Mouse (Mus musculus) stomach, embryonic 14.5 days (tissue): ENCODE data around the gene Knop1. TPM values are rescaled to one million over a fixed set of nuclear protein-coding genes. Genes with fewer than 3 reads are reported as not detected.

ENCODE experiments used
- ATAC-seq: fragments of 200-750 bp; cut with Nextera tagmentation; 2 replicates; pipeline ENCODE4 v1.8.0; 2017; ENCODE audit warnings: low read depth, moderate TSS enrichment; ENCODE audit not compliant: insufficient number of reproducible peaks, insufficient read depth, low FRiP score
- H3K27ac ChIP-seq: fragments of 300-500 bp; sonication (generic); 2 replicates; pipeline ENCODE4 v1.5.1; 2014; ENCODE audit warnings: mild to moderate bottlenecking, low read length, moderate library complexity, mixed read lengths
- H3K27me3 ChIP-seq: fragments of 300-500 bp; sonication (generic); 2 replicates; pipeline ENCODE4 v1.6.1; 2014; ENCODE audit warnings: low read length, control low read depth, mixed read lengths; ENCODE audit not compliant: control insufficient read depth, insufficient read depth
- H3K36me3 ChIP-seq: fragments of 300-500 bp; sonication (generic); 2 replicates; pipeline ENCODE4 v1.6.1; 2014; ENCODE audit warnings: mild to moderate bottlenecking, control low read depth, low read length, moderate library complexity, mixed read lengths; ENCODE audit not compliant: control insufficient read depth, insufficient read depth
- H3K4me1 ChIP-seq: fragments of 300-500 bp; sonication (generic); 2 replicates; pipeline ENCODE4 v1.6.1; 2014; ENCODE audit warnings: low read length, control low read depth, mixed read lengths; ENCODE audit not compliant: control insufficient read depth, insufficient read depth
- H3K4me2 ChIP-seq: fragments of 300-500 bp; sonication (generic); replicated peaks from 2 replicates; pipeline ENCODE4 v1.6.1; 2014; ENCODE audit warnings: low read depth, low read length, control low read depth
- H3K4me3 ChIP-seq: fragments of 300-500 bp; sonication (generic); 2 replicates; pipeline ENCODE4 v1.5.1; 2014; ENCODE audit warnings: low read depth, low read length, control low read depth
- H3K9ac ChIP-seq: fragments of 300-500 bp; sonication (generic); replicated peaks from 2 replicates; pipeline ENCODE4 v1.6.1; 2014; ENCODE audit warnings: low read depth, mild to moderate bottlenecking, control low read depth, low read length, moderate library complexity, mixed read lengths
- H3K9me3 ChIP-seq: fragments of 300-500 bp; sonication (generic); 2 replicates; pipeline ENCODE4 v1.6.1; 2016; ENCODE audit warnings: low read depth, low read length, control low read depth; ENCODE audit not compliant: control insufficient read depth
- WGBS: fragments of 180-500 bp; shearing (Covaris S2); extraction: QIAGEN DNeasy Blood & Tissue Kit; methylation state at CpG from one replicate; pipeline ENCODE4 v1.1.7; 2014; 5-methylcytosine and 5-hydroxymethylcytosine counted together
- polyA plus RNA-seq: library from polyadenylated mRNA; unstranded; fragments of >200 nt; fragmentation: Nextera tagmentation; extraction: Ambion mirVana; gene quantifications from 2 replicates; pipeline ENCODE4 v1.2.1, GENCODE M21; 2014

Gene Knop1
- polyA plus RNA-seq, 1 experiment from 2014 or later = 108 TPM

DNA sequence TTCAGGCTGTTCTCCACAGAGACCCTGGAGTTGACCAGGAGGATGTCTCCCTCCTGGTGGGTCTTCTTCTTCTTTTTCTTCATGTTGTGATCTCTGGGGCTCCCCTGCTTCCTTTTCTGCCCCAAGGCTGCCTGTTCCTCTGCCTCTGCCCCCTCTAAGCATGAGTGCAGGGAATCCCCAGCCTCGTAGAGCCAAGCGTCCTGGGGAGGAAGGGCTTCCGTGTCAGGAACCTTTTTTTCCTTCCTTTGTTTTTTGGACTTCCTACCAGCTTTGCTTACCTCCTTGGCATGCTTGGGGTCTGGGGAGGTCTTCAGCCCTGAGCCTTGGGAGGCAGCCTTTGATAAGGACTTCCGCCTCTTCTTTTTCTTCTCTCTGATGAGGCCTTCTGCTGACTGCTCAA is 3.4 kb downstream of the Knop1 start:
- Histone ChIP-seq H3K9ac (no peak overlapping the region), H3K4me2 (no peak overlapping the region), H3K27ac (no peak overlapping the region), H3K36me3 (peaks cover 46% of the 10 kb centered on the region), H3K4me1 (peaks cover 12% of the 10 kb centered on the region; the same call in 1 of the 2 replicates), H3K27me3 (no peaks in the 10 kb centered on the region), H3K9me3 (no peaks in the 10 kb centered on the region), H3K4me3 (no peak overlapping the region)
- WGBS = 86% methylated on average over 4 of the region's 4 CpGs
- ATAC-seq = no peak

DNA sequence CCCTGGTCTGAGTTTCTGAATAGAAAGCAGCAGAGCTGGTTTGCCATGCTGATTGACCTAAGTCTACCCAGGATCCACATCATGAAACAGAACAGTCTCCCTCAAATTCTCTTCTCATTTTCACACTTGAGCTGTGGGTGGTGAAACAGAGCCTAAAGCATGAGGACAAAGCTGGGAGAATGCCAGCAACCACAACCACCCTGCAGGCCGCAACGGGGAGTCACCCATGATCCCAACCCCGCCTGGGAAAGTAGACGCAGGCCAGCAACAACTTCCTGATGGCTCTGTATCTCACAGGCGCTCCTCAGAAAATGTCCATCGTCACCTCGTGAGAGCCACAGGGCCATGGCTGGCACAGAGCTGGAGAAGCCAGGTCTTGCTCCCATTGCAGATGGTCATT is 4.5 kb downstream of the Knop1 start:
- H3K36me3 ChIP-seq = peaks cover 55% of the 10 kb centered on the region

DNA sequence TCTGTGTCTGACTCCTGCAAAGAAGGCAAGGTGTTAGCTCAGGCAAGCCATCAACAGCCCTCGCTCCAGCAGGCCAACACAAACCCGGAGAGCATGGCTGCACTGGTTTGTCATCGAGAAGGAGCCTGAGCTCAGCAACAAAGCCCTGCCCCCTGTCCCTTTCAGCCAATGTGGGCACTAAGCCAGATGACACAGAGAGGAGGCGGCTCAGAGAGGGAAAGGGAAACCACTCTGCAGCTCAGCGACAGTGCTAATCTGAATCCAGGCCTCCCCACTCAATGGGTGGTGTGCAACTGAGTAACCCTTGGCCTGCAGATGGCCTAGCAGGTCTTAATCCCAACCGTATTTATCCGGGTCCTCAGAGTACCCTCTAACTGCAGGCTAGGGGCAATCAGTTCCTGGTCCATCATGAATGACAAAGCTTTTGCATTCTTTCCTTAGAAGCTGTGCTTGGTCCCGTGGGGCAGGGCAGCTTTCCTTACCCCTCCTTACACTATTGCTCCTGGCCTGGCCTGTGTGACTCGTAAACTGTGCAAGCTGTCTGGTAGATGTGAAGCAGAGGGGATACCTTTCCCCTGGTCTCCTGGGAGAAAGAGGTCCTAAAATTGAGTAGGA is 5.3 kb downstream of the Knop1 start:
- ATAC-seq = no peak

More for the DNA sequence above, 4.5 kb downstream of the Knop1 start:
- no peak for ATAC-seq
- no peak overlapping the region for H3K4me2 ChIP-seq
- peaks cover 12% of the 10 kb centered on the region; the same call in 1 of the 2 replicates for H3K4me1 ChIP-seq
- whole genome bisulfite sequencing = 94% methylated on average over 7 of the region's 7 CpGs
- H3K9me3 ChIP-seq = no peaks in the 10 kb centered on the region
- H3K27me3 ChIP-seq = no peaks in the 10 kb centered on the region
- H3K4me3 ChIP-seq = no peak overlapping the region
- no peak overlapping the region for H3K9ac ChIP-seq
- H3K27ac ChIP-seq = no peak overlapping the region

DNA sequence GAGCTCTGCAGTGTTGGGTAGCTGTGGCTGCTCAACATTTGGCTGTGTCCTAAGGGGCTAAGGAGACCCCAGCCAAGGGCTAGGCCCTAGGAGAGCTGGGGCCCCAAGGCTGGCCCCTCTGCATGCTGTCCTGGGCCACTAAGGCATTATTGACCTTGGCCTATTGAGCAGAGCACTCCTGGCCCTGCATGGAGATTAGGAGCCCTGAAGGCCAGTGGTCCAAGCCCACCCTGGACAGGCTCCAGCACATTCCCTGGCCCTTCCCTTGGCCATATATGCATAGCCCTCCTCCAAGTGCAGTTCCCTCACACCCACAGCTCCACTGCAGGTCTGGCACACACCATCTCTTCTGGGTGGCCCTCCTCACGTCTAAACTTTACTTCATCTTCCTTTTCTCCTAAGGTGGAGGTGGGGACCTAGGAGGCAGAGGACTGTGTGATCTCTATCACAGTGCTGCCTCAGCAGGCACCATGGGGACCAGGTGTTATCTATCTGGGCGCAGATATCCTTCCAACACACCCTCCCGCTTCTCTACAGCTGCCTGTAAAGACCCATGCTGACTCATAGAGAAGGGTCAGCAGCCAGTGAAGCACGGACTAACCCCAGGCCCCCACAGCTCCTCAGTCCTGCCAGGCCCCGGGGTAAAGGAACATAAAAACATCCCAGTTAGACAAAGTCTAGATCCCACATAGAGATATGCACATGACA is 6.4 kb downstream of the Knop1 start:
- H3K9ac ChIP-seq = no peak overlapping the region
- H3K4me1 ChIP-seq = peaks cover 12% of the 10 kb centered on the region; the same call in 1 of the 2 replicates
- H3K4me3 ChIP-seq = no peak overlapping the region
- H3K27ac ChIP-seq = peak overlapping the region; percentile 63; the same call in 1 of the 2 replicates
- ATAC-seq = peak; percentile 38; the same call in 1 of the 2 replicates
- H3K27me3 ChIP-seq = no peaks in the 10 kb centered on the region
- H3K4me2 ChIP-seq = no peak overlapping the region
- WGBS = 78% methylated on average over 5 of the region's 5 CpGs
- H3K36me3 ChIP-seq = peaks cover 74% of the 10 kb centered on the region
- H3K9me3 ChIP-seq = no peaks in the 10 kb centered on the region

More for the DNA sequence above, 5.3 kb downstream of the Knop1 start:
- 71% methylated on average over 9 of the region's 9 CpGs for WGBS
- no peak overlapping the region for H3K4me3 ChIP-seq
- no peak overlapping the region for H3K4me2 ChIP-seq
- no peak overlapping the region for H3K27ac ChIP-seq
- H3K4me1 ChIP-seq = peaks cover 12% of the 10 kb centered on the region; the same call in 1 of the 2 replicates
- H3K27me3 ChIP-seq = no peaks in the 10 kb centered on the region
- H3K9ac ChIP-seq = no peak overlapping the region
- no peaks in the 10 kb centered on the region for H3K9me3 ChIP-seq
- peaks cover 63% of the 10 kb centered on the region for H3K36me3 ChIP-seq

DNA sequence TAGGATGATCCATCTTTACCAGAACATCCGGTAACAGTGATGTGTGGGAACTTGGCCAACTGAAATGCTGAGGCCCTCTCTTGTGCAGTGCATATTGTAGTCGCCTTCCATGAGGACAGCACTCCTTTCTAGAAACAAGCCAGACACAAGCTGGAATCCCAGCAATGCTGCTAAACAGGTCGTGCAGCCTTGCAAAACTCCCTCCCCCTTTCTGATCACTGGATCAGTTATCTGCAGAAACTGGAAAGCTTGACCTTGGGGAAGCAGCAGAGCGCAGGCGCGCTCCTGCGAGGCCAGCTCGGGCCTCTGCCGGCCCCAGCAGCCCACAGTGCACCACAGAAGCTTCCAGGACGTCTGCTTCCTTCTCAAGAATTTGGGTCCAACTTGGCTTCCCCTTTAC is 7.3 kb downstream of the Knop1 start:
- no peaks in the 10 kb centered on the region for H3K27me3 ChIP-seq
- no peak overlapping the region for H3K4me2 ChIP-seq
- H3K9ac ChIP-seq = no peak overlapping the region
- no peak overlapping the region for H3K4me3 ChIP-seq
- H3K27ac ChIP-seq = peak overlapping the region; percentile 63; the same call in 1 of the 2 replicates
- WGBS = 56% methylated on average over 10 of the region's 10 CpGs
- no peaks in the 10 kb centered on the region for H3K9me3 ChIP-seq
- peaks cover 4% of the 10 kb centered on the region; the same call in 1 of the 2 replicates for H3K4me1 ChIP-seq
- H3K36me3 ChIP-seq = peaks cover 83% of the 10 kb centered on the region
- peak; percentile 75 for ATAC-seq

DNA sequence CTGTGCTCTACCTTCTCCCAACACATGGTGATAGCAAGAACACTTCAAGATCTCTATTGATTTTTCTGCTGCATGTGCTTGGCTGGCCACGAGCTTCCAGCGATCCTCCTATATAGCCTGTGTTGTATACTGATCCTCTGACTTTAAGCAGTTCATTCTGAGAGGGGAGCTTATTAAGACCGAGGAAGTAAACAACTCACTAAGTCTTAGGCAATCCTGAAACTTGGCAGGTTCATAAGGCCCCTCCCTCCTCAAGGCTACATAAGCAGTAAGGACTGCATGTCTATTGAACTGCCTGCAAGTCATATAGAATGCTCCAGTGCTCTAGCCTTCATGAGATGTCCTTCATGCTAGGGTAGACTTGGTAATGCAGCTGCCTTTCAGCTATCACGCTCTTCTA is 9.7 kb downstream of the Knop1 start:
- ATAC-seq = no peak
- H3K27ac ChIP-seq = no peak overlapping the region
- H3K9ac ChIP-seq = no peak overlapping the region
- H3K9me3 ChIP-seq = no peaks in the 10 kb centered on the region
- H3K4me2 ChIP-seq = no peak overlapping the region
- peaks cover 84% of the 10 kb centered on the region for H3K36me3 ChIP-seq
- H3K4me3 ChIP-seq = no peak overlapping the region
- peaks cover 4% of the 10 kb centered on the region; the same call in 1 of the 2 replicates for H3K4me1 ChIP-seq
- 91% methylated on average over 4 of the region's 4 CpGs for WGBS
- no peaks in the 10 kb centered on the region for H3K27me3 ChIP-seq

DNA sequence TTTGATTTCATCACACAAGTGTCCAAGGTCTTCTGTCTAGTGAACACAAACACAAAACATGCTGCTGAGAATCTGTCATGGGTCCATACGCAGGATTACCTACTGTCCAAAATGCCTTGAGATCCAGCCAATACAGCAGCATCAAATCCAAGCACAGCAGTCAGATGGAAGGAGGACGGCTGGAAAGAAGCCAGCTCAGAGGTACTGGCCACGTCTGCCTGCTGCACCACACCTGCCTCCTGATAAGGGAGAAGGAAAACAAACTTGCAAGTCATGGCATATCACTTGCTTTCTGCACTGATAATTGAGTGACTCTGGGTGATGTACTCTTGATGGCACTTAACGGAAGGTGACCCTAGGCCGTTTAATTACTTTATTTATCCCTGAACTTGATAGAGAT is 10.9 kb downstream of the Knop1 start:
- peaks cover 4% of the 10 kb centered on the region; the same call in 1 of the 2 replicates for H3K4me1 ChIP-seq
- peaks cover 75% of the 10 kb centered on the region for H3K36me3 ChIP-seq
- 78% methylated on average over 5 of the region's 5 CpGs for WGBS
- H3K27ac ChIP-seq = no peak overlapping the region
- no peaks in the 10 kb centered on the region for H3K9me3 ChIP-seq
- no peak overlapping the region for H3K4me2 ChIP-seq
- ATAC-seq = no peak
- H3K4me3 ChIP-seq = no peak overlapping the region
- no peaks in the 10 kb centered on the region for H3K27me3 ChIP-seq
- H3K9ac ChIP-seq = no peak overlapping the region

DNA sequence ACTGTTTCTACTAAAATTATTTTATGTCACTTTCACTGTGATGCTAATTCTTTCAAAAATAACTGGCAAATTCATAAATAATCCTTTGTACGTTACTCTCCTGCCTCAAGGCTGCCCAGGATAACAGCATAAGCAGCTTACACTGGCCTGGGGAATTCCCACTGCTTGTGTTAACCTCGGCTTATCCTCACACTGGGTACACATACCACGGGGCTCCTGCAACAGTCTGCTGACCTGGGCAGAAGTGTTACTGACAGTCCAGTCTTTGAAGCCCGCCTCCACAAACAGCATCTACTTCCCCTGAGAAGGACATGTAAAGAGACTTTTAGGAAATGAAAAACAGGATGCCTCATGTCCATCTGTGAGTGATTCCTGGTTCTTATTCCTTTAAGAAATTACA is 13.1 kb downstream of the Knop1 start:
- Histone ChIP-seq H3K9me3 (no peaks in the 10 kb centered on the region), H3K36me3 (peaks cover 62% of the 10 kb centered on the region), H3K9ac (no peak overlapping the region), H3K4me1 (no peaks in the 10 kb centered on the region), H3K4me2 (no peak overlapping the region), H3K27ac (no peak overlapping the region), H3K4me3 (no peak overlapping the region), H3K27me3 (no peaks in the 10 kb centered on the region)
- 85% methylated on average over 4 of the region's 4 CpGs for WGBS
- no peak for ATAC-seq
